8 mouse cellular contexts compared by ENCODE assay signal in the genomic region with DNA sequence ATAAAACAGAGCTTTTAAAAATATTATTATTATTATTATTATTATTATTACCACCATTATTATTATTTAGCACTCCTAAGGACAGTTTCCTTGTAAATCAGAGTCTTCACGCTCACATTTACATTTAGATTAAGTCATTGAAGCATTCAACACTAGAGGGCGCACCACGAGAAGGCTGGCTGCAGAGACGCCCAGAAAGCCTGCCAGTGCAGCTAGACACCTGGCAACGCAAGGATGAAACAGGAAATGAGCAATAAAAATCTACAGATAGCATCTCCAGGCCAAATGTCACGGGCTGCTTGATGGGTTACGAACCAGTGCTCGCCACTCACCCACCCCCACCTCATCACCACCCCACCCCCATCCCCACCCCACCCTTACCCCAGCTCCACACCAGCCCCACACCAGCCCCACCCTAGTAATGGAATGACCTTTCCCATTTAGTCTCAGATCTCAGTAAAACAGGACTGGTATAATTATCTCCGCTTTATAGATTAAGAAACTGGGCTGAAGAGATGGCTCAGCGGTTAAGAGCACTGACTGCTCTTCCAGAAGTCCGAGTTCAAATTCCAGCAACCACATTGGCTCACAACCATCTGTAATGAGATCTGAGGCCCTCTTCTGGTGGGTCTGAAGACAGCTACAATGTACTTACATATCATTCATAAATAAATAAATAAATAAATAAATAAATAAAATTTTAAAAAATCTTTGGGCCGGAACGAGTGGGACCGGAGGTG. TPM values are rescaled to one million over a fixed set of nuclear protein-coding genes. Genes with fewer than 3 reads are reported as not detected.
DNase-seq lines count a peak whose midpoint lies in the region; ATAC-seq and TF ChIP-seq lines count a peak whose summit lies in the region.

No protein-coding gene starts in this region.

- H3K4me1 ChIP-seq in intestine, embryonic 14.5 days (replicated peaks; ENCODE audit: control insufficient read depth, insufficient read depth, low read length): peaks cover 4% of the 10 kb centered on the region; the same call in 1 of the 2 replicates
- H3K4me1 ChIP-seq in midbrain, embryonic 15.5 days: peaks cover 8% of the 10 kb centered on the region; the same call in 1 of the 2 replicates
- peaks cover 19% of the 10 kb centered on the region; the same call in 1 of the 2 replicates for H3K4me1 ChIP-seq in spleen, adult 2 months (ENCODE audit: control insufficient read depth, insufficient read depth, insufficient read length)

- no peak overlapping the region for H3K4me3 ChIP-seq in intestine, embryonic 14.5 days (ENCODE audit: low read depth, low read length)
- H3K4me3 ChIP-seq in midbrain, embryonic 15.5 days: no peak overlapping the region
- H3K4me3 ChIP-seq in spleen, adult 2 months (ENCODE audit: extremely low read depth, insufficient read depth, insufficient read length): no peak overlapping the region

- TF ChIP-seq POLR2A in spleen, adult 2 months (IDR thresholded peaks at IDR 0.05; ENCODE audit: low read depth, low read length): no peak

- H3K36me3 ChIP-seq in intestine, embryonic 14.5 days (ENCODE audit: control insufficient read depth, insufficient read depth, low read length): no peaks in the 10 kb centered on the region
- no peaks in the 10 kb centered on the region for H3K36me3 ChIP-seq in midbrain, embryonic 15.5 days (replicated peaks)
- no peaks in the 10 kb centered on the region for H3K36me3 ChIP-seq in spleen, adult 2 months (ENCODE audit: control insufficient read depth, insufficient read depth, low read length)

- H3K27ac ChIP-seq in intestine, embryonic 14.5 days (ENCODE audit: low read depth): no peak overlapping the region
- H3K27ac ChIP-seq in midbrain, embryonic 15.5 days: no peak overlapping the region
- H3K27ac ChIP-seq in spleen, adult 2 months (ENCODE audit: insufficient read depth, low read length): no peak overlapping the region

- intact Hi-C loops in gastrocnemius, postnatal 14 days (cut with DNase I; ENCODE audit: low total_unique reads): no loop called here
- intact Hi-C loops in left cerebral cortex, postnatal 10 days (cut with DNase I): loop anchor here (2.0 kb wide), 1 partner anchor 184 kb away; no protein-coding TSS in a partner anchor

- H3K27me3 ChIP-seq in intestine, embryonic 14.5 days (replicated peaks; ENCODE audit: control insufficient read depth, insufficient read depth, low read length): no peaks in the 10 kb centered on the region
- H3K27me3 ChIP-seq in midbrain, embryonic 15.5 days (replicated peaks): no peaks in the 10 kb centered on the region
- H3K27me3 ChIP-seq in spleen, adult 2 months (ENCODE audit: control insufficient read depth, insufficient read depth, low read length): no peaks in the 10 kb centered on the region

- H3K9ac ChIP-seq in intestine, embryonic 14.5 days (ENCODE audit: low read length): no peak overlapping the region
- H3K9ac ChIP-seq in midbrain, embryonic 15.5 days: no peak overlapping the region

- WGBS in intestine, embryonic 14.5 days: 23% methylated on average over 14 of the region's 14 CpGs
- WGBS in midbrain, embryonic 15.5 days: 32% methylated on average over 14 of the region's 14 CpGs
- WGBS in spleen, adult 2 months: 23% methylated on average over 14 of the region's 14 CpGs

- H3K4me2 ChIP-seq in intestine, embryonic 14.5 days (ENCODE audit: low read length): peak overlapping the region; percentile 13; the same call in 1 of the 2 replicates
- H3K4me2 ChIP-seq in midbrain, embryonic 15.5 days: no peak overlapping the region

- TF ChIP-seq CTCF in spleen, adult 2 months (IDR thresholded peaks at IDR 0.05; ENCODE audit: extremely low read depth, insufficient read depth, insufficient read length, insufficient replicate concordance): peak; percentile 90

- peak; percentile 73 for ATAC-seq in common myeloid progenitor, adult 5-6 weeks (replicated peaks; ENCODE audit: low read depth, poor library complexity, severe bottlenecking)
- peak; percentile 68 for ATAC-seq in intestine, embryonic 14.5 days (replicated peaks; ENCODE audit: low FRiP score, low TSS enrichment, low read depth)
- ATAC-seq in midbrain, embryonic 15.5 days (replicated peaks): peak; percentile 68

- no peaks in the 10 kb centered on the region for H3K9me3 ChIP-seq in intestine, embryonic 14.5 days (ENCODE audit: control insufficient read depth, low read length)
- H3K9me3 ChIP-seq in midbrain, embryonic 15.5 days: no peaks in the 10 kb centered on the region

- DNase-seq in urinary bladder, adult 18-20 months (ENCODE audit: low spot score in 2 of 2): peak; percentile 39 to 68
- no peak for DNase-seq in urinary bladder, postnatal 10 days (ENCODE audit: low spot score)
- DNase-seq in gastrocnemius, postnatal 14 days: peak; percentile 72
- peak; percentile 86 for DNase-seq in intestine, embryonic 14.5 days (ENCODE audit: low spot score)
- DNase-seq in left cerebral cortex, postnatal 10 days (ENCODE audit: extremely low spot score in 1 of 2, low spot score in 2 of 2): peak; percentile 83 to 84
- DNase-seq in spleen, adult 2 months (ENCODE audit: low read depth in 1 of 2, low spot score in 2 of 2): peak; percentile 78 to 80

RNA-seq across cellular contexts. Expression of a gene that starts 14.7 kb away (rescaled TPM):
- 15.6 and 19.9 TPM in 2 replicates for total RNA-seq in common myeloid progenitor, adult 5-6 weeks (2017)
- 1 to 10 TPM; 8.0 to 8.5 TPM for total RNA-seq in gastrocnemius, postnatal 14 days (2021)
- 17.3 and 19.2 TPM in 2 replicates for polyA plus RNA-seq in intestine, embryonic 14.5 days (2014; fragmentation: Nextera tagmentation; extraction: Ambion mirVana)
- total RNA-seq in left cerebral cortex, postnatal 10 days (2021): 10 to 100 TPM; 48.9 to 54.0 TPM
- polyA plus RNA-seq in midbrain, embryonic 15.5 days (2015; fragmentation: Nextera tagmentation; extraction: Ambion mirVana): 32.5 and 37.1 TPM in 2 replicates
- 5.2 and 6.4 TPM in 2 replicates for polyA plus RNA-seq in spleen, adult 2 months (2012; rRNA removed)
